Mouse (Mus musculus): ENCODE measurements around the gene Lypd1.

GRCm38 (mm10) chr1:125943305-125943704 lies 30.4 kb upstream of the Lypd1 start:
- TF ChIP-seq EP300 (IDR thresholded peaks at IDR 0.05; ENCODE audit: low read depth) = no peak
- no peak for TF ChIP-seq CTCF (IDR thresholded peaks at IDR 0.05; ENCODE audit: low read depth)

Data from heart, postnatal 0 days (tissue).